Mouse (Mus musculus) lung, postnatal 14 days (tissue): ENCODE measurements around the gene Ikzf1.

Experiments used
- DNase-seq: peaks from one replicate; pipeline ENCODE4 v3.0.0; 2021

Ikzf1 gene

DNA sequence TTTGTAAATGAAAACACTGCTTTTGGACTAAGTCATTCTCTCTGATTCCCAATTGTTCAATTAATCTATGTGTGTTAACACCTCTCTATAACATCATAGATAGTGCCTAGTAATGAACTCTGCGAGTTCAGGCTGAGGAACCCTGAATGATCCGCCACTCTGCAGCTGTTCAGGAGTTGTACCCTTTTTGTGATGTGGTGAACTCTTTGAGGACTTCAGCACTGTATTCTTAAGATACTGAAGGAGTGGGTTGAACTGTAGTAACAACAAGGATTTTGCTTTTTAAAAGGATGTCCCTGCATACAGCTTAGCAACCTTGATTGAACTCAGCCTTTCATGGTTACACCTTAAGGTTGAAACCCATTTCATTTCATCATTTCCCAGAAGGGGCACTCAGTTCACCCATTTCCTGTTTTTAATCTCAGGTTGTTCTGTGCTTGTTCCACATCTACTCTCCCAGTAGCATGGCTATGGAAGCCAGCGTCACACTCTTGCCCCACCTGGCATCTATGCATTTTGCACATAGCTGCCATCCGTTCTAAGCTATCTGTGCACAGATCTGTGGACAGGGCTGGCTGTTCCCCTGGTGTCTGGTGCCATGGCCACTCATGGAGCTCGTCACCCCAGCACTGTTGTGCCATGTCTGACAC is 41.2 kb downstream of the Ikzf1 start:
- no peak for DNase-seq

- no peak for DNase-seq
These were observed 42.0 kb downstream of the Ikzf1 start for GRCm38 (mm10) chr11:11726807-11727276.

DNA sequence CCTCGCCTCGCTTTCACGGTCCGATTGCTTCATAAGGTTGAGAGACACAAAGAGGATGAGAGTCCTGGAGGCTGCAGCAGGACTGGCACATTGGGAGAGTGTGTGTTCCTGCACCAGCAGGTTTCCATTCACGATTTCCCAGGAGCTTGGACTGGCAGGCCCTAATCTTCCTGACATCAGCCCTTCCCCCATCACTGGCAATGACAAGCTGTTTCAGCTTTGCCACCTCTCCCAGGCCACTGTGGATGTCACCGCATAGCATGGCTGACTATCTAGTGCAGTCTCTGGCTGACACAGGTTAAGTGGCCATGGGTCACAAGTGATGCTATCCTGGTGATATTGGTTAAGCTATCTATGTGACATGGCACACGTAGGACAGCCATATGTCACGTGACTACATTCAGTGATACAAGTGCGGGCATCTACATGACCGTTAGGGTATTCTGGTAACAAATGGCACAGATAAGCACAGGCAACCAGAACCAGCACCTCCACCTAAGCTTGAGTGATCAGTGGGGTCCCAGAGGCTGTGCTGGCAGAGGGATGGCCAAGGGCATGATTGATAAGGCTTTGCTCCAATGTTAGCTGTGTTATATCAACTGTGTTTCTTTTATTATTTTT is 43.2 kb downstream of the Ikzf1 start:
- DNase-seq = no peak

DNA sequence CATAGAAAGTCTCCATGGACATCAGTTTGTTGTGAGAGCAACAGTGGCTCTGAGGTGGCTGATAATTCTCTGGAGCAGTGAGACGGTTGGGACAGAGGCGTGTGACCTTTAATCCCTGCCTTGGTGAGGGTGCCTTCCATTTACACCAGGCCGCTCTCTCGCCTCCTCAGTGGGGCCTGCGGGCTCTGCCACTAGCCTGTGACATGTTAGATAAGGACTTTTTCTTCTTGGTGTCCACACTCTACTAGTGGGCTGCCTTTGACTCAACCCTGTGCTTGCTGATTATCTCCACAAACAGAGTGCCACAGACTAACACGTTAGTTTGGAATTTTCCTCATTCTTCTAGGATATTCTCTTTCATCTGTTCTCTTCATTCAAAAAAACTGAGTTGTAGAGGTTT is 44.4 kb downstream of the Ikzf1 start:
- no peak for DNase-seq

DNA sequence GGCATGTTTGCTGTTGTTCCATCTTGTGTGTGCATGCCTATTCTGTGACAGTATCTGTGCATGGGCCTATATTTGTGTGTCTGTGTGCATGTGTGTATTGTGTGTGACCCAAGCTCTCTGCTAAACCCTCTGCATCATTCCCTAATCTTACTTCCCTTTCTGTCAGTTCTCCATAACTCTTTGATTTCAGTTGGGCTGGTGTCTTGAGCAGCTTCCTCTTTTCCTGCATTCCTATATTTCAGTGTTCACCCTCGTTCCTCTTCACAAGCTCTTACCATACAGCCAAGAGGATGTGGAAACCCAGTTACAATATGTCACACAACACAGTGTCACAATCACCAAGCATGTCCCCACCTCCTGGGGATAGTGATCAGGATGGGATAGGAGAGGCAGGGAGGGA is 45.3 kb downstream of the Ikzf1 start:
- DNase-seq = no peak

- no peak for DNase-seq
These were observed 46.9 kb downstream of the Ikzf1 start for GRCm38 (mm10) chr11:11731727-11732126.

DNA sequence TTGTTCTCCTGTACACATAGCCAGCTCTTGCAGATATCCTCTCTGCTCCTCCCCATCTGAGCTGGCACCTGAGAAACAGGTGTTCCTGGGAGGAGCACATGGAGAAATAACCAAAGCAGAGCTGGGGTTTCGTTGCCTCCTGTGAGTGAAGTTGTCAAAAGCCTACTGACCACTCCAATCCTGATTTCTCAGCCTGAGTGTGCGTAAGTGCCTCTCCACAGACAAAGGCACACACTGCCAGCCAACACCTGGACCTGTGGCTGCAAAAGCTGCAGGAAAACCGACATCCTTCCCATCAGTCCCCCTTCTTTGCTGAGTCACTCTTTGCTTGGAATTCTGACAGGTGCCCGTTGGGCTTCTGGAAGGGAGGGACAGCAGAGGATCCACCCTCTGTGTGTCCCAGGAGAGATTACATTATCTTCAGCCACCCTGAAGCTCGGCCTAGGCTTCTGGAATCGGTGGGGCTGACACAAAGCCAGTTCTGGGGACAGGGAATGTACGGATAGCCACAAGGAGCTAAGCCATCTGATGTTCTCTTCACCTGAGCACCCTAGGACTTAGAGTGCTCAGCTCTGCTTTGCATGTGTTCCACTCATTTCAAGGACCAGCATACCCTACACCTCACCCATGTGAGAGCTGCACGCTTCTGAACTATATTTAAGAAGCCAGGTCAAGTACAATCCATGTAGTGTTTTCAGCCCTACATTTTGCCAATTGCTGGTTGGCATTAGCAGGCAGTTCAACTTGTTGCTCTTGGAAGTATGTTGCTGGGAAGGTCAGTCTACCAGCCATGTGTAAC is 48.4 kb downstream of the Ikzf1 start:
- no peak for DNase-seq

DNA sequence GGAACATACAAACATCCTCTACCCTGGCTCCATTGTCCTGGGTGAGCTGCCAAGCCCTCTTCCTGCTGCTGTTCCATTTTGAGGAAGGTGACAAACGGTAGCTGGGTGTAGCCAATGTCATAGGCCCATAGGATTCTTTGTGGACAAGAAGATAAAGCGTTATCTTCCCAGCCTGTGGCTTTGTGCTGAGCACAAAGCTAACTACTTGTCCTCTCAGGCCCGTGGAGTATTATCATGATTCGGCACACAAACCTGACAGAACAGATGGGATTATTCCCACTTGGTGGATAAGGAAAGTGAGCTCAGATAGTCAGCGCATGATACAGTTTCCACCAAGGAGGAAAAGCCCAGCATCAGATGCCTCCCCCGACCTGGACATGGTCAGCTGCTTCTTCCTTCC is 50.4 kb downstream of the Ikzf1 start:
- DNase-seq = no peak

DNA sequence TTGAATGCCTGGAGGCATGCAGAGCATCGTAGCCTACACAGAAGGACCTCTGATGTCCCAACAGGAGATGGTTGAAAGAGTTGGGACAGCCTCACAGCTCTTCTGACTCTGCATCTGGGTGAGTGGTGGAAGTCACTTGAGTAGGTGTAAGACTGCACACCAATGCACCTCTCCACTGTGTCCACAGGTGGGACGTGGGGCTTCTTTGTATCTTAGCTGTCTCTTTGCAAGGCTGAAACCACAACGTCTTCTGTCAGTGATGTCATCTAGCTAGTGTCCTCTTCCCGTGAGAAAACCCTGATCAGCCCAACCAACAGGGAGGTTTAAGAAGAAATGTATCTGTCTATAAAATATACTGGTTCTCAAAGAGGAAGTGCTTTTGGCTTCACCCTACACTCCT is 52.1 kb downstream of the Ikzf1 start:
- DNase-seq = no peak

DNA sequence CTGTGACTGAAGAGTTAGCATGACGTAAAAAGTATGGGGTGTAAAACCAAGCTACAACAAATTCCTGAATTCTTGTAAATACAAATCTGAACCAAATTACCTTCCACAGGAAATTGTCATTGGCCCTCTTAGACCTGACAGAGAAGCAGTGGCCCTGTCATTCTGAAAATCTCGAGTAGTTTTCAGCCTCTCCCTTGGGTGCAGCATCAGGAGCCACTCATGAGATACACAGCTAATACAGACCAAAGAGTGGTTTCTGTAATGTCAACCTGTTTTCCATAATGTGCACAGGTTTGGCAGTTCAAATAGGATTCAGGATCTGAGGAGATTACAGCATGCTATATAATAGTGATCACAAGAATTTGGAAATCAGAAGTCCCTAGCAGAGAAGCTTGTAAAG is 52.8 kb downstream of the Ikzf1 start:
- no peak for DNase-seq

- no peak for DNase-seq
These were observed 54.3 kb downstream of the Ikzf1 start for GRCm38 (mm10) chr11:11739054-11739453.

DNA sequence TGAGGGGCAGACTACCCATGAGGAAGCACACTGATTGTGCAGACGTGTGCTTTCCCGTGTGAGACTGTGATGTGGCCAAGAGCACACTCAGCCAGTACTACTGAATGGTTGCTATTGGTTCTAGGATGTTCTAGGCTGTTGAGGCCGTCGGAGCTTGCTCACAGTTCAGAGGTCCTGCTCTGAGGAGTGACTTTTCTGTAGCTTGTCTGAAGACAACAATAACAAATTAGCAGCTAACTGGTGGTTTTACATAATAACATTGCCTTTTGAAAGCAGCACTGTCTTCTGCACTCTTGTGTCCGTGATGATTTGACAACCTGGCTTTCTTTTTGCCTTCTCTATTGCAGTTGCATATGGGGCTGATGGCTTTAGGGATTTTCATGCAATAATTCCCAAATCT is 55.8 kb downstream of the Ikzf1 start:
- DNase-seq = no peak

DNA sequence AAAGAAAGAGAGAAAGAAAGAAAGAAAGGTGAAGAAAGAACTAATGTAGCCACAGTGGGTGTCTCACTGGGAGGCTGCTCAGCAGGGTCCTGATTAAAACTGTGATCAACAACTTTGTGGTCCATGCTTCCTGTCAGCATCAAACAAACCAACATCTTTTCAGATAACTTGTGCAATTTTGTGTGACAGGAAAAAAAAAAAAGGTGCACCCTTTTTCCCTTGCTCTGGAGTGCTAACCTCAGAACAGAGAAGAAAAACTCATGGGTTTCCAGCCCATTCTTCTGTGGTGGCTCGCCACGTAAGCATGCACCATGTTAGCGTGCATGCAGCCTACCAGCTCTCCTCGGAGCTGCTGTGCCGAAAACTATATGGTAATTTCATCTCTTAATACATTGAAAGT is 56.8 kb downstream of the Ikzf1 start:
- DNase-seq = no peak

DNA sequence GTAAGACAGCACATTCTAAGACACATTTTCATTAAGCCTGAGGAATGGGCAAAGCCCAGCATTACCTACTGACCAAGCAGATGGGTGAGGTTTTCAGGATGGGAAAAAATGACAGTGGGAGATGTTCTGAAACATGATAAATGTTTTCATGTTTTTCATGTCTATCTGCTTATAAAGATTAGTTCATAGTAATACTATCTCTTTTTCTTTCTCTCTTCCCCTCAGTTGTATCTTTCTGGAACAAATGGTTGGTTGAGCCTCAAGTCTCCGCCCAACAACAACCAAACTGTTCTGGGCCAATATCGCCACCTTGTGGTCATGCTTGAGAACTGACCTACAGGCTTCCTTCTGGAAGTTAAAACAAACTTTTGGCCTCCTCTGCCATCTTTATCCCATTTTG is 57.8 kb downstream of the Ikzf1 start:
- DNase-seq = peak; percentile 58

DNA sequence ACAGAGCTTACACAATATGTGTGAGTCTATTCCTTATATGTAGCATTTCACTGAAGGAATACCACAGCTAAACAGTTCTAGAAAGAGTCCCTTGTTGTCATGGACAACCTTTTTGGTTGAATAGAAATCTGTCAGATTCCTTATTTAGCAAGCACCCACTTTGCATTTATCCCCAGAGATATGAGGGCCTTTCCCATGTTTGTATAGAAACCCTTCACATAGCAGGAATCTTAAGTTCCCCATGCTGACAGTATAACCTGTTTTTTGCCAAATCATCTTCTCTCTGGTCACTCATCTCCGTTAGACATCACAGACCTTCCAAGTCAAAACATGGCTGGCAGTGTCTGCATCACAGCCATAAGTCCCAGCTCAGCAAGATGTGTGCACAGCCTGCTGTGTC is 59.4 kb downstream of the Ikzf1 start:
- no peak for DNase-seq

DNA sequence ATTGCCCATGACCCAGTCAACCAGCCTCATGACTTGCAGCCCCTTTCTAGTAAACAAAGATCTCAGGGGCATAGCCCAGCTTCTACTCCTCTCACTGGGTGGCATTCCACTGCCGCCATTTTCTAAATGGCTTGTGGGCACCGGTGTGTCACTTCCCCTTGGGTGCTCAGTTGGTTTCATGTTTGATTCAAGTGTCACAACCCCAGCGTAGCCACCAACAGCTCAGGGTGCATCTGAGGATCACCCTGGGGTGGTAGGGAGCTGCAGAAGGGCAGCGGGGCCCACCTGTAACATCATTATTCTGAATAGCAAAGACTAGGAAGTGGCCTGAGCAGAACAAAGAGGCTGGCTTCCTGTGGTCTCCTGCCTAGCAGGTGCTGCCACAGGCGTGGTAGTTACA is 66.3 kb downstream of the Ikzf1 start:
- DNase-seq = no peak

GRCm38 (mm10) chr11:11752859-11753258 is 68.1 kb downstream of the Ikzf1 start:
- no peak for DNase-seq

- DNase-seq = no peak
These were observed 73.3 kb downstream of the Ikzf1 start for GRCm38 (mm10) chr11:11758121-11758520.

DNA sequence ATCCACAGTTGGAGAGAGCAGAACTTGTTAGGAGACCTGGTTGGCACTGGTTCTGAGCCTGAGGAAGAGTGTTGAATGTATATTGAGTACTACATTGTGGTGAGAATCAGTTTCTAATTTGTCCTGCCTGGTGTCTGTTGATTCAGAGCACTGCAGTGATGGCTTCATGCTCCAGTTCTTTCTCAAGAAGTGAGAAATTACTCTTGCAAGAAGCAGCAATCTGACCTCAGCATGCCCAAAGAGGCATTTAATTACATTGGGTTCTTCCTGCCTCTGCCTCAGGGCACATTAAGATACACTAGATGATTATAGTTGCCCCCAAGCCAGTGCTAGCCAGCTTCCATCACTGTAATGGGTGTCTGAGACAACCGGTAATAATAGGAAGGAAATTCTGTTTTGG is 74.1 kb downstream of the Ikzf1 start:
- no peak for DNase-seq

DNA sequence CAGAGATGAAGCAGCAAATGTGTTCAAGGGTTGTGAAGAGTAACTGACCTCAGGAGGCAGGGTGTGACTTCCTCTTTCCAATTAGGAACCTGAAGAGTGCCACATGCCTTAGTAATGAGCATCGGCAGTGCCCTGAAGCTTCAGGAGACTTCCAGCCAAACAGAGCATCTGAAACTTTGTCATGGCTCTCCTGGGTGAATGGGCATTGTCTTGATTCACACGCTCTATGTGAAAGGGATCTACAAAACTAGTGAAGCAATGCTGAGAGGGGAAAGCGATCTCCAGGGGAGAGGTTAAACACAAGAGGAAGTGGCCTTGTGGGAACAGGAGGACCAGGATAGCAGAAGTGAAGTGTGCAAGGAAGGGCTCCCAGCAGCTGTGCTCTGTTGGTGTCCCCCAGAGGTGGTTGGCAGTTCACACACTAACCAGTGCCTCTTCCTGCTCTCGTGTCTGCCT is 78.4 kb downstream of the Ikzf1 start:
- no peak for DNase-seq

- DNase-seq = no peak
These were observed 80.6 kb downstream of the Ikzf1 start for GRCm38 (mm10) chr11:11765414-11765813.

- no peak for DNase-seq
These were observed 81.3 kb downstream of the Ikzf1 start for GRCm38 (mm10) chr11:11766105-11766504.

DNA sequence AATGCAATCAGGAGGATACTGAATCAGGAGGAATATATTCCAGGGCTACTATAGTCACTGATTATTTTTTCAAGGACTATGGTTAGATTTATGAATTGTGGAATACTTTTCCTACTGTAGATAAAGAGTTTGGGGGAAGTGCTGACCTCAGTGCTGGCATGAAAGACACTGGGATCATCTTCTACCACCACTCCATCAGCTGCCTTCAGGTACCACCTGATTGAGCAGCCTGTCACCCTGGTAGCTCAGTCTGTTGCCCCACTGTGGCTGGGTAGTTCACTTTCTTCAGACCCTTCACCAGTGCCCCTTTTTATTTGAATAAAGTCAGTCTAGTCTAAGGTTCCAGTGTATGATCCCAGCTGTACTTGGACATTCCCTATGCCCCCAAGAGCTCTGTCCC is 81.9 kb downstream of the Ikzf1 start:
- DNase-seq = no peak

GRCm38 (mm10) chr11:11768057-11768456 is 83.3 kb downstream of the Ikzf1 start:
- no peak for DNase-seq
